Mouse (Mus musculus): ENCODE measurements around the gene Gipr.

DNA sequence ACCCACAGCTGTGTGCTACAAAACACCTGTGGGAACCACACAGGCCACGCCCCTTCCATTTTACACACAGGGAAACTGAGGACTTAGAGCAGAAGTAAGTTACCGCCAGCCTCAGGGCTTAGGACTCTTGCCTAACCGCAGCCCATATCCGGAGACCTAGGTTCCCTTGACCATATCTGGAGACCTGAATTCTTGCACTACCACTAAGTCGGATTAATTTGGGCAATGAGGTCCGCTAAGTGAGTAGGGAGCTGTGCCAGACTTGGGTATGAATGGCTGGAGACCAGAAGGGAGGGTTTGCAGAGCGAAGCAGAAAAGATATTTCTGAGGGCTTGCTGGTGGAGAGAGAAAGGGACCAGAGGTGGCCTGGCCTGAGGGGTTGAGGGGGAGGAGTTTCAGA, 48.4 kb upstream of the Gipr start:
- TF ChIP-seq CTCF (IDR thresholded peaks at IDR 0.05; ENCODE audit: low read depth) (no peak), EP300 (IDR thresholded peaks at IDR 0.05; ENCODE audit: low read depth) (no peak)
